Mouse (Mus musculus) E14TG2a.4 (cell line): Measurements from ENCODE around the gene Slc12a3.

Source experiments
- H3K27me3 ChIP-seq: 2 replicates; pipeline ENCODE4 v1.6.1; 2014; ENCODE audit warnings: low read length, control low read depth; ENCODE audit not compliant: insufficient read depth
- H3K36me3 ChIP-seq: 2 replicates; pipeline ENCODE4 v1.6.1; 2014; ENCODE audit warnings: low read length, control low read depth; ENCODE audit not compliant: insufficient read depth
- H3K4me1 ChIP-seq: replicated peaks from 2 replicates; pipeline ENCODE4 v1.6.1; 2014; ENCODE audit warnings: low read depth, low read length, control low read depth
- H3K4me3 ChIP-seq: replicated peaks from 2 replicates; pipeline ENCODE4 v1.5.1; 2014; ENCODE audit warnings: mild to moderate bottlenecking, low read length
- H3K9me3 ChIP-seq: 2 replicates; pipeline ENCODE4 v1.6.1; 2014; ENCODE audit warnings: low read length, control low read depth
- CTCF ChIP-seq: conservative IDR thresholded peaks from 2 replicates; pipeline ENCODE4 v1.5.1; 2014; ENCODE audit warnings: low read length
- NANOG ChIP-seq: IDR thresholded peaks from 2 replicates; pipeline ENCODE4 v1.6.1; 2014; ENCODE audit warnings: borderline replicate concordance, low read length, mixed read lengths
- POU5F1 ChIP-seq: IDR thresholded peaks from 2 replicates; pipeline ENCODE4 v1.6.1; 2014; ENCODE audit warnings: low read length, borderline replicate concordance

Slc12a3 gene

DNA sequence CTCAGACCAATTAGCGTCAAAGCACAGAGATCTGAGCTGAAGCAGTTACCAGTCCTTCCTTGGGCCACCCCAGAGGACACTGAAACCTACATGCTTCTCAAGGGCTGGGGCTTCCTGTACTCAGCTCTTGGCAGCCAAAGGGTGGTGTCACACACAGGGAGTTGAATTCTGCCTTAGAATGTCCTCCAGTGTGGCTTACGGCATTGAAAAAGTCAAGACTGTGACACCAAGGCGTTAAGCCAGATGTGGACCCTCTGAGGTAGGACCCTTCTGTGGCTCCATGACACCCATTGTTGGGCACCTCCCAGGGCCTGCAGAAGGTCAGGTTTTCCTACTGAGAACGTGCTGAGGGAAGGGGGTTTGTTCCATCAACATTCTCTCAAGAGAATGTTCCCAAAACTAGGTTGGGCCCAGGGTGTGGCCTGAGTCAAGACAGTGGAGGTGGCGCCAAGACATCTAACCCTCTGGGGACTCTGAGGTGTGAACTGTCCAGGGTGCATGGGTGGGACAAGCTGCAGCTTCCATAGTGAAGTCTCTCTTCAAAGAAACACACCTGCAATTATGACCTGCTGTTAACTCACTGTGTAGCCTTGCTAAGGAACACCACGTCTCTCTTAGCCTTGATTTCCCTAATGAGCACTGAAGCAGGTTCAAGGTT, 32.9 kb downstream of the Slc12a3 start:
- H3K9me3 ChIP-seq = no peaks in the 10 kb centered on the region
- H3K4me1 ChIP-seq = no peaks in the 10 kb centered on the region
- TF ChIP-seq POU5F1 (no peak), NANOG (no peak), CTCF (no peak)
- H3K36me3 ChIP-seq = no peaks in the 10 kb centered on the region
- no peak overlapping the region for H3K4me3 ChIP-seq
- no peaks in the 10 kb centered on the region for H3K27me3 ChIP-seq

DNA sequence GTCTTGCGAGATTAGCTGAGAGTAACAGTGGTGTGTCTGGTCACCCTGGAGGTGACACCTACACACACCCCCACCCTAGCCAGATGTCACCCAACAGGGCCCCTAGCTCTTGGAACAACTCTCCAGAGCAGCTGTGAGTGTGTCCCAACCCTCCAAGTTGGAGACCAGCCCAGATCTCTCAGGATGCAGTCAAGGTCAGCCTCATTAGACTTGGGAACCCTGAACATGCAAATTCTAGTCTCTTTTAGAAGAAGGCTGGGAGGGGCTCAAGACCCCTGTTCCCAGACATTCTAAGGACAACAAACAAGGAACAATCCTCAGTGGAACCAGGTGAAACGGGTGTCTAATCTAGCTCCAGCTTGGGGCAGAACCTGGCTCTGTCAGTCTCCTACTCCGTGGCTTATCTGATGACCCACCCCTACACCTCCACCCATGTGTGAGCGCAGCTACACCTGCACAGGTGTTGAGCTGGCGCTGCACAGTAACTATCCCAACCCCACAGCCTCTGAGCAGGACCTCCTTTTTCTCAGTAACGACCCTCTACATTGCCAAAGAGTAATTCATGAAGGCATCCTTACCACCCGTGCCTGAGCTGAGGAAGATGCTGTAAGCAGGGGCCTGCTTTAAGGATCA, 33.7 kb downstream of the Slc12a3 start:
- no peak overlapping the region for H3K4me3 ChIP-seq
- H3K27me3 ChIP-seq = no peaks in the 10 kb centered on the region
- peaks cover 8% of the 10 kb centered on the region for H3K9me3 ChIP-seq
- TF ChIP-seq NANOG = no peak
- no peak for TF ChIP-seq CTCF
- no peak for TF ChIP-seq POU5F1
- H3K4me1 ChIP-seq = no peaks in the 10 kb centered on the region
- H3K36me3 ChIP-seq = no peaks in the 10 kb centered on the region

DNA sequence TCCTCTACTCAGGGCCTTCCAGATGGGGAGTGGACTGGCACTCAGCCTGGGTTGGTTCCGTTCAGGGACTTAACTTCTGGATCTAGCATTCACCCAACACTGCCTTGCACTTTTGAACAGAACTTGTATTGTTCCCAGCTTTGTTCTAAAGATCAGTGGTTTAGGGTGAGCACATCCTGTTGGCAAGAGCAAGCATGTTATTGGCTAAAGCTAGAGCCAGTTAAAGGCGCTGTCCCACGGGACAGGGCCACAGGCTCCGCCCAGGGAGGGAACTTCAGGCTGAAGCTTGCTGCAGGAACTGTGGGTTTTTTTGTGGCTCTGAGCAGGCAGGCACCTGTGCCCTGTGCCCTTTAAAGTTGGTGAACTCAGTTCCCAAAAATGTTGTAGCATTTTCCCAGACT, 34.3 kb downstream of the Slc12a3 start:
- H3K4me3 ChIP-seq = no peak overlapping the region
- H3K4me1 ChIP-seq = no peaks in the 10 kb centered on the region
- peaks cover 13% of the 10 kb centered on the region for H3K9me3 ChIP-seq
- no peaks in the 10 kb centered on the region for H3K36me3 ChIP-seq
- TF ChIP-seq CTCF = no peak
- TF ChIP-seq NANOG = no peak
- no peak for TF ChIP-seq POU5F1
- no peaks in the 10 kb centered on the region for H3K27me3 ChIP-seq

DNA sequence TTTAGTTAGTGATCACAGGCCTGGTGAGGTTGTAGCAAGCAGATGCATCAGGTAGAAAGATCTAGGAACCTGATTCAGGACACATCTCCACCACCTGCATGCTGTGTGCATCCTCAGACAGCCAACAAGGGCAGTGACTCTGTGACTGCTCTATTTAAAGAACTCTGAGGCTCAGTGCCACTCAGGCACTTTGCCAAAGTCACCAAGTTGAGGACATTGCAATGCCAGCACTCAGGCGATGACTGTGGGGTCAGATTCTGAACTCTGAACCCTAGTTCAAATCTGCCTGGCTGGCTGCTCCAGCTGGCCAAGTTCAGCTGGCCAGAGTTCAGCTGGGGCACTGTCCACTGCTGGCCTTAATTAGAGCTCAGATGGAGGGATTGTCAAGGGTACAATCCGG, 34.9 kb downstream of the Slc12a3 start:
- no peaks in the 10 kb centered on the region for H3K27me3 ChIP-seq
- H3K4me1 ChIP-seq = no peaks in the 10 kb centered on the region
- no peaks in the 10 kb centered on the region for H3K36me3 ChIP-seq
- TF ChIP-seq CTCF (no peak), NANOG (no peak), POU5F1 (no peak)
- H3K4me3 ChIP-seq = no peak overlapping the region
- peaks cover 19% of the 10 kb centered on the region for H3K9me3 ChIP-seq

- Histone ChIP-seq H3K4me1 (no peaks in the 10 kb centered on the region), H3K4me3 (no peak overlapping the region), H3K36me3 (no peaks in the 10 kb centered on the region), H3K9me3 (peaks cover 26% of the 10 kb centered on the region), H3K27me3 (no peaks in the 10 kb centered on the region)
- no peak for TF ChIP-seq NANOG
- TF ChIP-seq CTCF = no peak
- TF ChIP-seq POU5F1 = no peak
These were observed 35.8 kb downstream of the Slc12a3 start for GRCm38 (mm10) chr8:94364686-94365312.

GRCm38 (mm10) chr8:94365410-94365981, 36.5 kb downstream of the Slc12a3 start:
- H3K4me1 ChIP-seq = no peaks in the 10 kb centered on the region
- H3K9me3 ChIP-seq = peaks cover 33% of the 10 kb centered on the region
- H3K36me3 ChIP-seq = no peaks in the 10 kb centered on the region
- no peak overlapping the region for H3K4me3 ChIP-seq
- H3K27me3 ChIP-seq = no peaks in the 10 kb centered on the region
- no peak for TF ChIP-seq CTCF
- TF ChIP-seq POU5F1 = no peak
- TF ChIP-seq NANOG = no peak

DNA sequence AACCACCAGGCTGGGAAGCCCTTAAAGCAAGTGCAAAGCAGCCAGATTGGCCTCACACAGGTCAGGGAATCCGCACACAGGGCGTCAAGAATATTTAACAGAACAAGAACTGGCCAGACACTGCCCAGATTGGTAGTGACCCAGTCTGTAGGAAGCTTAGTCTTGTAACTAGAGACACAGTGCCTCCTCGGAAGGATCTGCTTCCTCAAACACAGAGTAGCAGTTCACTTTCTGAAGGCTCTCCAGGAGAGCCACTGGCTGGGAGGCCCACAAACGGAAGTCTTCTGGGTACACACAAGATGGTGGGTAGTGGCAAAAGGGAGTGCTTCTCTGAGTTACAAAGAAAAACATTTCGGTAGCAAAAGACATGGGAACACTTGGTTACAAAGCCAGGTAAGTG, 41.8 kb downstream of the Slc12a3 start:
- Histone ChIP-seq H3K4me1 (no peaks in the 10 kb centered on the region), H3K36me3 (no peaks in the 10 kb centered on the region), H3K4me3 (no peak overlapping the region), H3K9me3 (peaks cover 66% of the 10 kb centered on the region), H3K27me3 (no peaks in the 10 kb centered on the region)
- TF ChIP-seq CTCF = no peak

- TF ChIP-seq NANOG = no peak
- no peak for TF ChIP-seq POU5F1
- TF ChIP-seq CTCF = no peak
- H3K4me3 ChIP-seq = no peak overlapping the region
- H3K9me3 ChIP-seq = peaks cover 55% of the 10 kb centered on the region
- no peaks in the 10 kb centered on the region for H3K4me1 ChIP-seq
- H3K27me3 ChIP-seq = 0 out of 2 replicates have a peak, but pooled peaks cover 4% of the 10 kb centered on the region
- no peaks in the 10 kb centered on the region for H3K36me3 ChIP-seq
These were observed 44.1 kb downstream of the Slc12a3 start for GRCm38 (mm10) chr8:94372955-94373599.
